Mouse (Mus musculus): ENCODE results near the gene Lgalsl. TPM values are rescaled to one million over a fixed set of nuclear protein-coding genes. Genes with fewer than 3 reads are reported as not detected.

The Lgalsl gene
- 55.0 and 60.6 TPM in 2 replicates for polyA plus RNA-seq (2015; fragmentation: Nextera tagmentation; extraction: Ambion mirVana)

- H3K4me2 ChIP-seq, result peak within 1 kb of the TSS; percentile 83
- peak within 1 kb of the TSS; percentile 95 for H3K9ac ChIP-seq
- H3K4me1 ChIP-seq, result peaks cover 36% of the 10 kb centered on the region
- H3K36me3 ChIP-seq, result peaks cover 24% of the 10 kb centered on the region
- peak; percentile 62 for ATAC-seq (ENCODE audit: insufficient number of reproducible peaks, insufficient read depth, low FRiP score, low TSS enrichment, low read depth)
- H3K27me3 ChIP-seq, result peaks cover 12% of the 10 kb centered on the region; the same call in 1 of the 2 replicates
- no peaks in the 10 kb centered on the region for H3K9me3 ChIP-seq
- WGBS, result under 1% methylated on average over 96 of the region's 102 CpGs
- peak within 1 kb of the TSS; percentile 90 for H3K4me3 ChIP-seq
- H3K27ac ChIP-seq, result peak within 1 kb of the TSS; percentile 92
These were observed at the start of gene Lgalsl for GRCm38 (mm10) chr11:20830686-20831505. Gene Lgalsl (minus strand): TSS chr11:20831056.

GRCm38 (mm10) chr11:20878644-20879043 lies 47.8 kb upstream of the Lgalsl start:
- H3K36me3 ChIP-seq, result no peaks in the 10 kb centered on the region
- no peaks in the 10 kb centered on the region for H3K27me3 ChIP-seq
- peaks cover 10% of the 10 kb centered on the region; the same call in 1 of the 2 replicates for H3K4me1 ChIP-seq
- no peak overlapping the region for H3K4me2 ChIP-seq
- H3K4me3 ChIP-seq, result no peak overlapping the region
- H3K27ac ChIP-seq, result peak overlapping the region; percentile 30; the same call in 1 of the 2 replicates
- H3K9me3 ChIP-seq, result no peaks in the 10 kb centered on the region
- H3K9ac ChIP-seq, result no peak overlapping the region
- peak; percentile 75; the same call in 1 of the 2 replicates for ATAC-seq (ENCODE audit: insufficient number of reproducible peaks, insufficient read depth, low FRiP score, low TSS enrichment, low read depth)
- 65% methylated on average over 5 of the region's 5 CpGs for WGBS

GRCm38 (mm10) chr11:20877578-20878096 lies 46.8 kb upstream of the Lgalsl start:
- Histone ChIP-seq H3K4me1 (peaks cover 10% of the 10 kb centered on the region; the same call in 1 of the 2 replicates), H3K4me3 (no peak overlapping the region), H3K9me3 (no peaks in the 10 kb centered on the region), H3K4me2 (no peak overlapping the region), H3K27ac (no peak overlapping the region), H3K36me3 (no peaks in the 10 kb centered on the region), H3K27me3 (no peaks in the 10 kb centered on the region), H3K9ac (no peak overlapping the region)
- no peak for ATAC-seq (ENCODE audit: insufficient number of reproducible peaks, insufficient read depth, low FRiP score, low TSS enrichment, low read depth)
- WGBS, result 83% methylated on average over 3 of the region's 3 CpGs

GRCm38 (mm10) chr11:20873386-20873785 lies 42.5 kb upstream of the Lgalsl start:
- no peak for ATAC-seq (ENCODE audit: insufficient number of reproducible peaks, insufficient read depth, low FRiP score, low TSS enrichment, low read depth)
- Histone ChIP-seq H3K9me3 (no peaks in the 10 kb centered on the region), H3K27me3 (no peaks in the 10 kb centered on the region), H3K4me2 (no peak overlapping the region), H3K27ac (no peak overlapping the region), H3K9ac (no peak overlapping the region), H3K36me3 (no peaks in the 10 kb centered on the region), H3K4me1 (peaks cover 1% of the 10 kb centered on the region; the same call in 1 of the 2 replicates), H3K4me3 (no peak overlapping the region)
- WGBS, result 70% methylated on average over 5 of the region's 5 CpGs

- Histone ChIP-seq H3K9me3 (no peaks in the 10 kb centered on the region), H3K4me1 (no peaks in the 10 kb centered on the region), H3K4me2 (no peak overlapping the region), H3K27me3 (no peaks in the 10 kb centered on the region), H3K4me3 (no peak overlapping the region), H3K27ac (no peak overlapping the region), H3K9ac (no peak overlapping the region), H3K36me3 (no peaks in the 10 kb centered on the region)
- ATAC-seq (ENCODE audit: insufficient number of reproducible peaks, insufficient read depth, low FRiP score, low TSS enrichment, low read depth), result no peak
- 89% methylated on average over 7 of the region's 7 CpGs for WGBS
These were observed 42.1 kb upstream of the Lgalsl start for GRCm38 (mm10) chr11:20872911-20873310.

GRCm38 (mm10) chr11:20872444-20872843 lies 41.6 kb upstream of the Lgalsl start:
- Histone ChIP-seq H3K9ac (no peak overlapping the region), H3K4me1 (no peaks in the 10 kb centered on the region), H3K4me2 (no peak overlapping the region), H3K27ac (no peak overlapping the region), H3K4me3 (no peak overlapping the region), H3K9me3 (no peaks in the 10 kb centered on the region), H3K27me3 (no peaks in the 10 kb centered on the region), H3K36me3 (no peaks in the 10 kb centered on the region)
- 75% methylated on average over 2 of the region's 2 CpGs for WGBS
- no peak for ATAC-seq (ENCODE audit: insufficient number of reproducible peaks, insufficient read depth, low FRiP score, low TSS enrichment, low read depth)

GRCm38 (mm10) chr11:20869927-20870326 lies 39.1 kb upstream of the Lgalsl start:
- no peaks in the 10 kb centered on the region for H3K36me3 ChIP-seq
- 77% methylated on average over 2 of the region's 2 CpGs for WGBS
- no peak overlapping the region for H3K4me3 ChIP-seq
- no peaks in the 10 kb centered on the region for H3K4me1 ChIP-seq
- H3K27me3 ChIP-seq, result no peaks in the 10 kb centered on the region
- H3K9ac ChIP-seq, result no peak overlapping the region
- no peak overlapping the region for H3K27ac ChIP-seq
- ATAC-seq (ENCODE audit: insufficient number of reproducible peaks, insufficient read depth, low FRiP score, low TSS enrichment, low read depth), result no peak
- H3K4me2 ChIP-seq, result no peak overlapping the region
- H3K9me3 ChIP-seq, result no peaks in the 10 kb centered on the region

GRCm38 (mm10) chr11:20865450-20865849 lies 34.6 kb upstream of the Lgalsl start:
- no peak for ATAC-seq (ENCODE audit: insufficient number of reproducible peaks, insufficient read depth, low FRiP score, low TSS enrichment, low read depth)
- Histone ChIP-seq H3K9me3 (no peaks in the 10 kb centered on the region), H3K9ac (no peak overlapping the region)

GRCm38 (mm10) chr11:20864647-20865046 lies 33.8 kb upstream of the Lgalsl start:
- Histone ChIP-seq H3K4me3 (no peak overlapping the region), H3K27me3 (no peaks in the 10 kb centered on the region), H3K9ac (no peak overlapping the region), H3K4me1 (peaks cover 10% of the 10 kb centered on the region), H3K9me3 (no peaks in the 10 kb centered on the region), H3K27ac (no peak overlapping the region), H3K4me2 (no peak overlapping the region), H3K36me3 (no peaks in the 10 kb centered on the region)
- WGBS, result 75% methylated on average over 6 of the region's 6 CpGs
- ATAC-seq (ENCODE audit: insufficient number of reproducible peaks, insufficient read depth, low FRiP score, low TSS enrichment, low read depth), result no peak

More at GRCm38 (mm10) chr11:20865450-20865849, 34.6 kb upstream of the Lgalsl start:
- peaks cover 2% of the 10 kb centered on the region for H3K4me1 ChIP-seq
- 89% methylated on average over 3 of the region's 3 CpGs for WGBS
- H3K36me3 ChIP-seq, result no peaks in the 10 kb centered on the region
- H3K4me2 ChIP-seq, result no peak overlapping the region
- no peaks in the 10 kb centered on the region for H3K27me3 ChIP-seq
- H3K27ac ChIP-seq, result no peak overlapping the region
- no peak overlapping the region for H3K4me3 ChIP-seq

- no peak overlapping the region for H3K4me2 ChIP-seq
- H3K27ac ChIP-seq, result no peak overlapping the region
- peaks cover 31% of the 10 kb centered on the region for H3K4me1 ChIP-seq
- H3K4me3 ChIP-seq, result no peak overlapping the region
- WGBS, result 84% methylated on average over 5 of the region's 5 CpGs
- no peaks in the 10 kb centered on the region for H3K9me3 ChIP-seq
- H3K36me3 ChIP-seq, result no peaks in the 10 kb centered on the region
- H3K27me3 ChIP-seq, result no peaks in the 10 kb centered on the region
- no peak overlapping the region for H3K9ac ChIP-seq
- no peak for ATAC-seq (ENCODE audit: insufficient number of reproducible peaks, insufficient read depth, low FRiP score, low TSS enrichment, low read depth)
These were observed 31.2 kb upstream of the Lgalsl start for GRCm38 (mm10) chr11:20862101-20862500.

- peaks cover 44% of the 10 kb centered on the region for H3K4me1 ChIP-seq
- no peaks in the 10 kb centered on the region for H3K9me3 ChIP-seq
- 85% methylated on average over 3 of the region's 3 CpGs for WGBS
- no peaks in the 10 kb centered on the region for H3K36me3 ChIP-seq
- no peak overlapping the region; the same call in 1 of the 2 replicates for H3K4me2 ChIP-seq
- H3K27me3 ChIP-seq, result no peaks in the 10 kb centered on the region
- no peak overlapping the region for H3K9ac ChIP-seq
- no peak for ATAC-seq (ENCODE audit: insufficient number of reproducible peaks, insufficient read depth, low FRiP score, low TSS enrichment, low read depth)
- no peak overlapping the region for H3K4me3 ChIP-seq
- H3K27ac ChIP-seq, result no peak overlapping the region
These were observed 29.5 kb upstream of the Lgalsl start for GRCm38 (mm10) chr11:20860351-20860750.

- WGBS, result 51% methylated on average over 6 of the region's 6 CpGs
- no peak for ATAC-seq (ENCODE audit: insufficient number of reproducible peaks, insufficient read depth, low FRiP score, low TSS enrichment, low read depth)
- no peaks in the 10 kb centered on the region for H3K36me3 ChIP-seq
- H3K4me3 ChIP-seq, result no peak overlapping the region
- no peak overlapping the region for H3K9ac ChIP-seq
- peaks cover 47% of the 10 kb centered on the region for H3K4me1 ChIP-seq
- H3K9me3 ChIP-seq, result no peaks in the 10 kb centered on the region
- peak overlapping the region; percentile 30 for H3K4me2 ChIP-seq
- no peaks in the 10 kb centered on the region for H3K27me3 ChIP-seq
- peak overlapping the region; percentile 93 for H3K27ac ChIP-seq
These were observed 29.0 kb upstream of the Lgalsl start for GRCm38 (mm10) chr11:20859858-20860257.

Measured in embryonic facial prominence, embryonic 13.5 days (tissue).